Mouse (Mus musculus): ENCODE measurements around the gene Gucy2e. TPM values are rescaled to one million over a fixed set of nuclear protein-coding genes. Genes with fewer than 3 reads are reported as not detected.

Gucy2e gene
- polyA plus RNA-seq, 1 experiment from 2014 or later, result not detected

DNA sequence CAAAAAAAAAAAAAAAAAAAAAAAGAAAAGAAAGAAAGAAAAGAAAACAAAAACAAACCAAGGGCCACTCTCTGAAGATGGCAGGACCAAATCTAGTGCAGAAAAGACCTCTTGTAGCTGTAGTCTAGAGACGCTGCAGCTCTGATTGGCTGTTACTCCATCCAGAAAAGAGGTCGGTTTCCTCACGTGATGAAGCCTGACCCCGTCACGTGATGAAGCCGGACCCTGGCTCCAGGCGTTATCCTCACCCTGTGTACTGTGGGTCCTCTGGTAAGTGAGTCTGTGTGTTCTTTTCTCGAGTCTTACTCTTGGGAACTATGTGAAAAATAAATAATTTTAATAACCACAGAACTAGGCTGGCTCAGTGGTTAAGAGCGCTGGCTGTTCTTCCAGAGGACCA lies 28.6 kb upstream of the Gucy2e start:
- Histone ChIP-seq H3K4me2 (ENCODE audit: low read depth) (no peak overlapping the region), H3K9ac (ENCODE audit: low read length) (no peak overlapping the region), H3K4me1 (ENCODE audit: control insufficient read depth, insufficient read depth, low read length) (no peaks in the 10 kb centered on the region), H3K9me3 (ENCODE audit: control insufficient read depth, low read length) (no peaks in the 10 kb centered on the region), H3K36me3 (ENCODE audit: control insufficient read depth, insufficient read depth, low read length) (no peaks in the 10 kb centered on the region), H3K27ac (ENCODE audit: low read depth, low read length) (no peak overlapping the region), H3K27me3 (ENCODE audit: control insufficient read depth, insufficient read depth, low read length) (no peaks in the 10 kb centered on the region), H3K4me3 (ENCODE audit: low read depth, low read length) (no peak overlapping the region)
- ATAC-seq (ENCODE audit: insufficient read depth, low FRiP score, low TSS enrichment) (no peak), DNase-seq (ENCODE audit: low spot score) (no peak)
- WGBS, result 79% methylated on average over 9 of the region's 9 CpGs

DNA sequence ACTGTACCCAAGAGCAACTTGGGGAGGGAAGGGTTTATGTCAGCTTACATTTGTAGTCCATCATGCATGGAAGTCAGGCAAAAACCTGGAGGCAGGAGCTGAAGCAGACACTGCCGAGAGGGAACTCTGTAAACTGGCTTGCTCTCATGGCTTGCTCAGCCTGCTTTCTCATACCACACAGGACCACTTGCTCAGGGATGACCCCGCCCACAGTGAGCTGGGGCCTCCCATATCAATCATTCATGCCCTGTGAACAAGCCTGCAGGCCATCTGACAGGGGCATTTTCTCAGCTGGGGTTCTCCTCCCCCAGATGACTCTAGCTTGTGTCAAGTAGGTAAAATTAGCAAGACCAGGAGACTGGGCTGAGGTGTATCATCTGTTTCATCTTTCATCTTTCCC lies 27.4 kb upstream of the Gucy2e start:
- no peak for ATAC-seq (ENCODE audit: insufficient read depth, low FRiP score, low TSS enrichment)
- no peaks in the 10 kb centered on the region for H3K9me3 ChIP-seq (ENCODE audit: control insufficient read depth, low read length)
- DNase-seq (ENCODE audit: low spot score), result no peak
- no peak overlapping the region for H3K4me2 ChIP-seq (ENCODE audit: low read depth)
- no peaks in the 10 kb centered on the region for H3K36me3 ChIP-seq (ENCODE audit: control insufficient read depth, insufficient read depth, low read length)
- H3K9ac ChIP-seq (ENCODE audit: low read length), result no peak overlapping the region
- H3K27ac ChIP-seq (ENCODE audit: low read depth, low read length), result no peak overlapping the region
- no peak overlapping the region for H3K4me3 ChIP-seq (ENCODE audit: low read depth, low read length)
- H3K4me1 ChIP-seq (ENCODE audit: control insufficient read depth, insufficient read depth, low read length), result no peaks in the 10 kb centered on the region
- H3K27me3 ChIP-seq (ENCODE audit: control insufficient read depth, insufficient read depth, low read length), result no peaks in the 10 kb centered on the region
- 62% methylated on average over 2 of the region's 2 CpGs for WGBS

DNA sequence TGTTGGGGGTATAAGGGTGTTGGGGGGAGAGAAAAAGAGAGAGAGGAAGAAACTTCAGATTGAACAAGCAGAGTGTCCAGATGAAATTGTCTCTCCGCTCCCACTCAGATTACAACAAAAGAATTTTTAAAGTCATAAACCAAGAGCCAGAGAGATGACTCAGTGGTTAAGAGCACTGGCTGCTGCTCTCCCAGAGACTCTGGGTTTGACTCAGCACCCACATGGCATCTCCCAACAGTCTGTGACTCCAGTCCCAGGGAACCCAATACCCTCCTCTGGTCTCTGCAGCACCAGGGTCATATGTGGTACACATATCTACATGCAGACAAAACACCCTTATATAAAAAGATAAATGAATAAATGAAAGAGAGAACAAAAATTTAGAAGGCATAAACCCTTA lies 23.3 kb upstream of the Gucy2e start:
- ATAC-seq (ENCODE audit: insufficient read depth, low FRiP score, low TSS enrichment), result no peak
- H3K27ac ChIP-seq (ENCODE audit: low read depth, low read length), result no peak overlapping the region
- H3K27me3 ChIP-seq (ENCODE audit: control insufficient read depth, insufficient read depth, low read length), result no peaks in the 10 kb centered on the region
- no peaks in the 10 kb centered on the region for H3K4me1 ChIP-seq (ENCODE audit: control insufficient read depth, insufficient read depth, low read length)
- no peak overlapping the region for H3K9ac ChIP-seq (ENCODE audit: low read length)
- no peaks in the 10 kb centered on the region for H3K9me3 ChIP-seq (ENCODE audit: control insufficient read depth, low read length)
- no peak overlapping the region for H3K4me3 ChIP-seq (ENCODE audit: low read depth, low read length)
- WGBS, result 90% methylated on average over 1 of the region's 1 CpGs
- DNase-seq (ENCODE audit: low spot score), result no peak
- H3K4me2 ChIP-seq (ENCODE audit: low read depth), result no peak overlapping the region
- H3K36me3 ChIP-seq (ENCODE audit: control insufficient read depth, insufficient read depth, low read length), result no peaks in the 10 kb centered on the region

DNA sequence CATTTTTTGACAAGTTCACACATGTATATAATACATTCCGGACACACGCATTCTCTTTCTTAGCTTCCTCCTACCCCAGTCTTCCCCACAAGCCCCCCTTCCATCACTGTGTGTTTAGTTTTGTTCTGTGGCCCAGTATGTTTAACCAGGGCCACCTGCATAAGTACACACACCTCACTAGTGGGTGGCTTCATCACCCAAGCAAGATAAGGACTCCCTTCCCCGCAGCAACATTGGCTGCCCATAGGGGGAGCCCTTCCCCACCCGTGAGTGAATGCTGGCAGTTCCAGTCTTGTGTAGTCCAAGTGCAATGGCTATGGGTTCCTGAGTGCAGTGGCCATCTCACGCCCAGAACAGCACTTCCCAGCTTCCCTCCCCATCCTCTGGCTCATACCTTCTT lies 21.5 kb upstream of the Gucy2e start:
- no peak for ATAC-seq (ENCODE audit: insufficient read depth, low FRiP score, low TSS enrichment)
- peak; percentile 62 for DNase-seq (ENCODE audit: low spot score)
- H3K4me2 ChIP-seq (ENCODE audit: low read depth), result no peak overlapping the region

DNA sequence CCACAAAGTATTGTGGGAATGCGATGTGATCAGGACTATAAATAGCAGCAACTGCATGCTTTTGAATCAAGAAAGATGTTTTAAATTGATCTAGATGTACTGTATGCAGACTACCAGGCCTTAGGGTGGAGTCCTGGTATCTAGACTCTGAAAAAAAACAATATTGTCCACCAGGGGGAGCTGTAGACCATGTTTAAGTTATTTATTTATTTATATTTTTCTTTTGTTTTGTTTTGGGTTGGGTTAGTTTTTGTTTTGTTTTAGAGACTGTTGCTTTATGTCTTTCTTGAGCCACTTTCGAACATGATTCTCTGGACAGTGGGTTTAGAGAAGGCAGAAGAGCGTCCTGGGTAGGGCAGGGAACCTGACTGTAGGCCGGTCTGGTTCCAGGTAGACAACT lies 21.0 kb upstream of the Gucy2e start:
- Histone ChIP-seq H3K9me3 (ENCODE audit: control insufficient read depth, low read length) (no peaks in the 10 kb centered on the region), H3K4me1 (ENCODE audit: control insufficient read depth, insufficient read depth, low read length) (no peaks in the 10 kb centered on the region), H3K36me3 (ENCODE audit: control insufficient read depth, insufficient read depth, low read length) (no peaks in the 10 kb centered on the region), H3K4me2 (ENCODE audit: low read depth) (no peak overlapping the region), H3K27ac (ENCODE audit: low read depth, low read length) (no peak overlapping the region), H3K9ac (ENCODE audit: low read length) (no peak overlapping the region), H3K4me3 (ENCODE audit: low read depth, low read length) (no peak overlapping the region), H3K27me3 (ENCODE audit: control insufficient read depth, insufficient read depth, low read length) (no peaks in the 10 kb centered on the region)
- WGBS, result 54% methylated on average over 4 of the region's 4 CpGs
- ATAC-seq (ENCODE audit: insufficient read depth, low FRiP score, low TSS enrichment), result no peak
- DNase-seq (ENCODE audit: low spot score), result no peak

More for the DNA sequence above, 21.5 kb upstream of the Gucy2e start:
- H3K4me3 ChIP-seq (ENCODE audit: low read depth, low read length), result no peak overlapping the region
- no peak overlapping the region for H3K27ac ChIP-seq (ENCODE audit: low read depth, low read length)
- no peaks in the 10 kb centered on the region for H3K36me3 ChIP-seq (ENCODE audit: control insufficient read depth, insufficient read depth, low read length)
- WGBS, result 56% methylated on average over 5 of the region's 5 CpGs
- H3K9ac ChIP-seq (ENCODE audit: low read length), result no peak overlapping the region
- H3K4me1 ChIP-seq (ENCODE audit: control insufficient read depth, insufficient read depth, low read length), result no peaks in the 10 kb centered on the region
- H3K27me3 ChIP-seq (ENCODE audit: control insufficient read depth, insufficient read depth, low read length), result no peaks in the 10 kb centered on the region
- no peaks in the 10 kb centered on the region for H3K9me3 ChIP-seq (ENCODE audit: control insufficient read depth, low read length)

DNA sequence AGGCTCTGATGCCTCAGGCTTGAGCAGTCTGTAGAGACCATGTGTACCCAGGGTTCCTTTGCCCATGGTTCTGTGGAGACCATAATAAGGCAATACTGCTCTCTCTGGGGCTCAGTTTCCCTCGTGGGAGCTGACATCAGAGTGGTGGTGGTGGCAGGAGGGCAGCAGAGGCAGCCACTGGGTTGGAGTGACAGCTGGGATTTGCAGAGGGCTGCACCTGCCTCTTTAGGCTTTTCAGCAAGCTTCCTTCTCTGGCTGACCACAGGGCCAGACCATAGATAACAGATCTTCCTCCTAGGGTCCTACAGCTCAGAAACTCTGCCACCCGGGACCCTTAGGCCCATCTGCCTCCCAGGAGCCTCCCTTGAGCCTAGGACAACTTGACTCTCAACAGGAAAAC lies 20.2 kb upstream of the Gucy2e start:
- no peak overlapping the region for H3K9ac ChIP-seq (ENCODE audit: low read length)
- H3K4me3 ChIP-seq (ENCODE audit: low read depth, low read length), result no peak overlapping the region
- DNase-seq (ENCODE audit: low spot score) (no peak), ATAC-seq (ENCODE audit: insufficient read depth, low FRiP score, low TSS enrichment) (no peak)
- 70% methylated on average over 2 of the region's 2 CpGs for WGBS
- no peaks in the 10 kb centered on the region for H3K36me3 ChIP-seq (ENCODE audit: control insufficient read depth, insufficient read depth, low read length)
- no peak overlapping the region for H3K4me2 ChIP-seq (ENCODE audit: low read depth)
- H3K27me3 ChIP-seq (ENCODE audit: control insufficient read depth, insufficient read depth, low read length), result no peaks in the 10 kb centered on the region
- no peak overlapping the region for H3K27ac ChIP-seq (ENCODE audit: low read depth, low read length)
- no peaks in the 10 kb centered on the region for H3K9me3 ChIP-seq (ENCODE audit: control insufficient read depth, low read length)
- no peaks in the 10 kb centered on the region for H3K4me1 ChIP-seq (ENCODE audit: control insufficient read depth, insufficient read depth, low read length)

DNA sequence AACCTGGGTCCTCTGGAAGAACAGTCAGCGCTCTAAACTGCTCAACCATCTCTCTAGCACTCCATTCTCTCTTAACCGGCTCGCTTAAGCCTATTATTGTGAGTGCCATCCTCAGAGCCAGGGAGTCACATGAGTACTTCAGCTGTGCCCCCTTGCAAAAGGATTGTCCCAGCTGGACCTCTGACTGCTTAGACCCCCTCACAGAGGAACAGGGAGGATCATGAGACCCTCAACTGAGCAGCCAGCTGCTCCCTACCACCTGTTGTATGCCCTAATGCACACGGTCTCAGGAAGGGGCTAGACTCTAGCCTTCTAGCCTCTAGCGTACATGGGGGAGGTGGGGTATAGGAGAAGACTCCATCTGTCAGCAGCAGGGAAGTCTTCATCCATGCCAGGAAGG lies 18.0 kb upstream of the Gucy2e start:
- ATAC-seq (ENCODE audit: insufficient read depth, low FRiP score, low TSS enrichment), result no peak
- Histone ChIP-seq H3K4me1 (ENCODE audit: control insufficient read depth, insufficient read depth, low read length) (no peaks in the 10 kb centered on the region), H3K4me2 (ENCODE audit: low read depth) (no peak overlapping the region), H3K9ac (ENCODE audit: low read length) (no peak overlapping the region), H3K36me3 (ENCODE audit: control insufficient read depth, insufficient read depth, low read length) (no peaks in the 10 kb centered on the region), H3K9me3 (ENCODE audit: control insufficient read depth, low read length) (no peaks in the 10 kb centered on the region), H3K27me3 (ENCODE audit: control insufficient read depth, insufficient read depth, low read length) (no peaks in the 10 kb centered on the region), H3K27ac (ENCODE audit: low read depth, low read length) (no peak overlapping the region), H3K4me3 (ENCODE audit: low read depth, low read length) (no peak overlapping the region)
- 79% methylated on average over 5 of the region's 5 CpGs for WGBS
- DNase-seq (ENCODE audit: low spot score), result no peak

DNA sequence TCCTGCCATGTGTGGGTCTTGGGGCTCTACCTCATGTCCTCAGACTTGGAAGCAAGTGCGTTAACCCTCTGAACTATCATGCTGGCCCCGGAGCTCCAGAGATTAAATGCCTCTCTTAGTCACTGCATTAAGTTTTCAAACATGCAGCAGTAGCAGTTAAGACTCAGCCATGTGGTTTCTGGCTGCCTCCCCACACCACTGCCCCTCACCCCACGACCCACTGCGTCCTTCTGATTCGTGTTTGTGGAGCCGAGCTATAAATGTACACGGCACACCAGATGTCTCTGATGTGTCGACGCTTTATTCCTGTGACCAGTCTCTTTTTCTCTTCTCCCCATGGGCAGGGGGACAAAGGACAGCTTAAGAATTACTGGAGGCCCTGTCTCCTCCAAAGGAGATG lies 16.3 kb upstream of the Gucy2e start:
- Histone ChIP-seq H3K4me2 (ENCODE audit: low read depth) (no peak overlapping the region), H3K36me3 (ENCODE audit: control insufficient read depth, insufficient read depth, low read length) (no peaks in the 10 kb centered on the region), H3K27ac (ENCODE audit: low read depth, low read length) (no peak overlapping the region), H3K4me3 (ENCODE audit: low read depth, low read length) (no peak overlapping the region), H3K4me1 (ENCODE audit: control insufficient read depth, insufficient read depth, low read length) (no peaks in the 10 kb centered on the region), H3K9me3 (ENCODE audit: control insufficient read depth, low read length) (no peaks in the 10 kb centered on the region), H3K27me3 (ENCODE audit: control insufficient read depth, insufficient read depth, low read length) (no peaks in the 10 kb centered on the region), H3K9ac (ENCODE audit: low read length) (no peak overlapping the region)
- DNase-seq (ENCODE audit: low spot score), result no peak
- no peak for ATAC-seq (ENCODE audit: insufficient read depth, low FRiP score, low TSS enrichment)
- 53% methylated on average over 9 of the region's 9 CpGs for WGBS

DNA sequence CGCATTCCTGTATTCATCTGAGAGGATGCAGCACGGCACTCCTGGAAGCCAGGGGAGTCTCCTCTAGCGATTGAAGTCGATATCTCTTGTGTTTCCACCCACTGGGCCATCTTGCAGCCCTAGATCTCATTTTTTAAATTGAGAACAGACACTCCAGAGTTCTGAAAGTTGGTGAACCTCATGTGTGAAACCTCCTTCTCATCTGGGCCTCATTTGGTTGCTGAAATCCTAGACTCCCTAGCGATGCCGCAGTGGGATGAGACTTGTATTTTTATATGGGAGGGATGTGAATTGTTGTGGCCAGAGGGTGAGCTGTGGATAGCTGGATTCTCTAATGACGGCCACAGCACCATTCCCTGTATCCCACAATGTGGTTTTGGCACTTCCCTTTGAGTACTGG lies 15.1 kb upstream of the Gucy2e start:
- no peaks in the 10 kb centered on the region for H3K9me3 ChIP-seq (ENCODE audit: control insufficient read depth, low read length)
- H3K4me2 ChIP-seq (ENCODE audit: low read depth), result no peak overlapping the region
- no peak for ATAC-seq (ENCODE audit: insufficient read depth, low FRiP score, low TSS enrichment)
- H3K27ac ChIP-seq (ENCODE audit: low read depth, low read length), result no peak overlapping the region
- no peaks in the 10 kb centered on the region for H3K36me3 ChIP-seq (ENCODE audit: control insufficient read depth, insufficient read depth, low read length)
- no peak overlapping the region for H3K4me3 ChIP-seq (ENCODE audit: low read depth, low read length)
- no peak overlapping the region for H3K9ac ChIP-seq (ENCODE audit: low read length)
- H3K27me3 ChIP-seq (ENCODE audit: control insufficient read depth, insufficient read depth, low read length), result no peaks in the 10 kb centered on the region
- no peak for DNase-seq (ENCODE audit: low spot score)
- WGBS, result 82% methylated on average over 7 of the region's 7 CpGs
- H3K4me1 ChIP-seq (ENCODE audit: control insufficient read depth, insufficient read depth, low read length), result no peaks in the 10 kb centered on the region

Data from neural tube, embryonic 11.5 days (tissue).